Mouse (Mus musculus) hematopoietic multipotent progenitor cell, adult 10-12 weeks (in vitro differentiated cells): Measurements from ENCODE around the gene Col19a1. TPM values are rescaled to one million over a fixed set of nuclear protein-coding genes. Genes with fewer than 3 reads are reported as not detected.

Experiments
- polyA plus RNA-seq: library from polyadenylated mRNA; stranded (reverse); fragments of >175 nt; gene quantifications from 2 replicates; pipeline ENCODE4 v1.2.3, GENCODE M21; 2012; ENCODE audit warnings: low replicate concordance

The Col19a1 gene
- polyA plus RNA-seq, result 0.29 and 0.36 TPM in 2 replicates

GRCm38 (mm10) chr1:24587141-24587541 is at the start of gene Col19a1:
Gene Col19a1, minus strand, starts transcription at chr1:24587472.

Other genes starting within 250 kb of the Col19a1 start
- 7.3 and 23.7 TPM in 2 replicates for gene Lmbrd1, start 91.2 kb upstream of the Col19a1 start, polyA plus RNA-seq